Mouse (Mus musculus) bone marrow, adult 2 months (tissue): ENCODE measurements around the gene Cdk7. TPM values are rescaled to one million over a fixed set of nuclear protein-coding genes. Genes with fewer than 3 reads are reported as not detected.

Experiments used
- H3K27ac ChIP-seq: fragments of 200-500 bp; 2 replicates; pipeline ENCODE4 v1.5.1; 2012; ENCODE audit warnings: low read depth, mild to moderate bottlenecking, control low read depth, inconsistent platforms, low read length; ENCODE audit not compliant: control insufficient read depth, poor library complexity, insufficient read depth
- H3K4me1 ChIP-seq: fragments of 200-500 bp; 2 replicates; pipeline ENCODE4 v1.6.1; 2011; ENCODE audit warnings: low read length; ENCODE audit not compliant: control insufficient read depth, insufficient read depth
- H3K4me3 ChIP-seq: fragments of 200-500 bp; replicated peaks from 2 replicates; pipeline ENCODE3; 2011; ENCODE audit warnings: mild to moderate bottlenecking, low read depth, low read length, control low read depth; ENCODE audit not compliant: control insufficient read depth
- CTCF ChIP-seq: fragments of 200-500 bp; IDR thresholded peaks from 2 replicates; pipeline ENCODE4 v1.5.1; 2011; ENCODE audit warnings: low read length, control low read depth; ENCODE audit not compliant: control insufficient read depth, insufficient read depth
- POLR2A ChIP-seq: fragments of 200-500 bp; IDR thresholded peaks from 2 replicates; pipeline ENCODE4 v1.6.1; 2011; ENCODE audit warnings: low read depth, mild to moderate bottlenecking, control low read depth, low read length, borderline replicate concordance; ENCODE audit not compliant: control insufficient read depth
- whole genome bisulfite sequencing: fragments of 180-500 bp; shearing (Covaris S2); methylation state at CpG from one replicate; pipeline ENCODE4 v1.1.7; 2018; 5-methylcytosine and 5-hydroxymethylcytosine counted together
- polyA plus RNA-seq: library from polyadenylated mRNA; stranded (reverse); fragments of >200 nt; gene quantifications from 2 replicates; pipeline ENCODE4 v1.2.4, GENCODE M21; 2011; ENCODE audit warnings: low replicate concordance; ENCODE audit not compliant: missing spikeins, insufficient read depth, insufficient read length

Cdk7 gene
- polyA plus RNA-seq, 1 experiment, result 24.2 TPM

- H3K27ac ChIP-seq, result no peak overlapping the region
- TF ChIP-seq CTCF, result no peak
- TF ChIP-seq POLR2A, result no peak
- no peaks in the 10 kb centered on the region; the same call in none of the 2 replicates for H3K4me1 ChIP-seq
- H3K4me3 ChIP-seq, result no peak overlapping the region
- WGBS, result 76% methylated on average over 6 of the region's 6 CpGs
Measured at GRCm38 (mm10) chr13:100753011-100753410, 22.3 kb upstream of the Cdk7 start.

GRCm38 (mm10) chr13:100752529-100752928 is 21.8 kb upstream of the Cdk7 start:
- TF ChIP-seq POLR2A, result no peak
- WGBS, result 84% methylated on average over 8 of the region's 8 CpGs
- Histone ChIP-seq H3K4me3 (no peak overlapping the region), H3K27ac (no peak overlapping the region), H3K4me1 (no peaks in the 10 kb centered on the region; the same call in none of the 2 replicates)

GRCm38 (mm10) chr13:100751402-100751801 is 20.7 kb upstream of the Cdk7 start:
- Histone ChIP-seq H3K4me3 (no peak overlapping the region), H3K4me1 (no peaks in the 10 kb centered on the region; the same call in none of the 2 replicates), H3K27ac (no peak overlapping the region)
- 73% methylated on average over 3 of the region's 3 CpGs for WGBS
- TF ChIP-seq POLR2A, result no peak

DNA sequence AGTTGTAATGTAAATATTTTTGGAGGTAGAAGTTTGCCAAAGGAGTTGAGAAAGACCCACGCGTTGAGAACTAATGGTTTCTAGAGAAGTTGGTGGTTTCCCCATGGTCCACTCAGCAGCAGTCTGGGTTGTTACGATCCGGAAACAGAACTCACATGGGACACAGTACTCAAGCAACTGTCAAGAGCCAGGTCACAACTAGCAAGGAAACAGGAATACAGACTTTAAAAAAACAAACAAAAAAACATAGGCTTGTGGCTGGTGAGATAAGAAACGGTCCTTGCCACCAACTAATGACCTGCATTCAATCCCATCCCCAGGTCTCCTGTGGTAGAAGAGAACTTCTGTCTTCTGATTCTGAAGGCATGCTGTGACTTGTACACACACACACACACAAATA is 20.1 kb upstream of the Cdk7 start:
- Histone ChIP-seq H3K4me1 (no peaks in the 10 kb centered on the region; the same call in none of the 2 replicates), H3K4me3 (no peak overlapping the region), H3K27ac (no peak overlapping the region; the same call in 1 of the 2 replicates)
- 15% methylated on average over 5 of the region's 5 CpGs for WGBS
- TF ChIP-seq CTCF (no peak), POLR2A (no peak)

- no peak overlapping the region for H3K4me3 ChIP-seq
- H3K4me1 ChIP-seq, result no peaks in the 10 kb centered on the region; the same call in none of the 2 replicates
- H3K27ac ChIP-seq, result no peak overlapping the region
- TF ChIP-seq CTCF (no peak), POLR2A (no peak)
- WGBS, result 81% methylated on average over 8 of the region's 8 CpGs
Measured at GRCm38 (mm10) chr13:100748638-100749037, 17.9 kb upstream of the Cdk7 start.

DNA sequence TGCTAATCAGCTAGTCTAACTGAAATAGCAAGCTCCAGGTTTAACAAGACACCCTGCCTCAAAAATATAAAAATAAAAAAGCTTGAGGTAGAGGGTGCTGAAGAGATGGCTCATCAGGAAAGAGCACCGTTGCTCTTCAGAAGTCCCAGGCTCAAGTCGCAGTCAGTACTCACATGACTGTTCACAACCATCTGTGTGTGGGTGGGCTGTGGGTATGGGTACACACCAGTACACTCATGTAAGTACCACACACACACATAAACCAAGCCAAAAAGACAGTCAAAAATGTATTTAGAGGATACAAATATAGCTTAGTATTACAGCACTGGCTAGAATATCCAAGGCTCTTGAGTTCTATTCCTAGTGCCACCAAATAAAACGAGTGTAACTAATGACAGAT is 15.4 kb upstream of the Cdk7 start:
- Histone ChIP-seq H3K27ac (no peak overlapping the region), H3K4me3 (no peak overlapping the region), H3K4me1 (no peaks in the 10 kb centered on the region; the same call in 1 of the 2 replicates)
- WGBS, result 84% methylated on average over 3 of the region's 3 CpGs
- TF ChIP-seq CTCF (no peak), POLR2A (no peak)

DNA sequence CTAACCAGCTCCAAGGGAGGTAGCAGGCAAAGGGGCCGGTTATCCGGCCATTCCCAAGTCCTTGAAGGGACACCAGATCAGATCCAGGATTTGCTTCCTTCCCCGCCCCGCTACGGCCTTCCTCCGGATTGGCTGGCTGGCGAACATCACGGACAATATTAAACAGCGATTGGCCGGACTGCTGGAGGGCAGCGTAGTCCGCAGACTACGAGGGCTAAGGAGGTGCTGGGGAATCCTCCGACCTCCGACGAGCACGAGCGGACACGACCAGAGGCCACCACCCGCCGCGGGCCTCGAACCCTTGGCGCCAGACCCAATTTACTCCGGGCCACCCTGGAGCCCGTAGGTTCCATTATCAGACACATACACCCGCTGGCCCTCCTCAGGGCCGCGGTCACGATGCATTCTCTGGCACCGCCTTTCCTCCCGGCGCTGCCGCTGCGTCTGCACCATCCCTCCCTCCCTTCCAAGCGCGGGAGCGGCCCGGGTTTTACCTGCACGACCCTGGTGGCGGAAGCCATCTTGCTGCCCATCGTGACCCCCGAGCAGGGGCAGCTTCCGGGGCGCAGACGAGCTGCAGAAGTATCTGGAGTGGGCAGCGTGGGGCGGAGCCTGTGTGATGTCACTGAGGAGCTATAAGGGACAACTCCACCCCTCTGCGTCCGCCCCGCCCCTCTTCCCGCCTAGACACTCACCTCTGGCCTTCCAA is 13.5 kb upstream of the Cdk7 start, which contains the start of gene Mrps36:
Gene Mrps36 (minus strand): TSS at position 624 of the 709 bp plus-strand sequence.
- no peak for TF ChIP-seq CTCF
- peak; percentile 69; the same call in 1 of the 2 replicates for TF ChIP-seq POLR2A
- H3K4me1 ChIP-seq, result no peaks in the 10 kb centered on the region
- H3K27ac ChIP-seq, result peak within 1 kb of the TSS; percentile 85
- WGBS, result under 1% methylated on average over 52 of the region's 52 CpGs
- H3K4me3 ChIP-seq, result peak within 1 kb of the TSS; percentile 93

- Histone ChIP-seq H3K4me1 (no peaks in the 10 kb centered on the region), H3K4me3 (peak overlapping the region; percentile 93), H3K27ac (peak overlapping the region; percentile 85)
- WGBS, result 74% methylated on average over 11 of the region's 11 CpGs
- TF ChIP-seq CTCF, result no peak
- no peak for TF ChIP-seq POLR2A
Measured at GRCm38 (mm10) chr13:100743346-100744035, 12.8 kb upstream of the Cdk7 start.
